Mouse (Mus musculus) lung, embryonic 15.5 days (tissue): ENCODE measurements around the gene Map3k13. TPM values are rescaled to one million over a fixed set of nuclear protein-coding genes. Genes with fewer than 3 reads are reported as not detected.

Experiments
- ATAC-seq: fragments of 200-750 bp; cut with Nextera tagmentation; 2 replicates; pipeline ENCODE4 v1.8.0; 2017; ENCODE audit warnings: moderate number of reproducible peaks, borderline replicate concordance; ENCODE audit not compliant: low FRiP score, low TSS enrichment; ENCODE audit errors: extremely low read depth
- H3K27ac ChIP-seq: fragments of 300-500 bp; sonication (generic); 2 replicates; pipeline ENCODE4 v1.5.1; 2015; ENCODE audit warnings: moderate library complexity, mild to moderate bottlenecking, inconsistent platforms
- H3K27me3 ChIP-seq: fragments of 300-500 bp; sonication (generic); 2 replicates; pipeline ENCODE4 v1.6.1; 2015; ENCODE audit warnings: inconsistent platforms
- H3K36me3 ChIP-seq: fragments of 300-500 bp; sonication (generic); 2 replicates; pipeline ENCODE4 v1.6.1; 2015; ENCODE audit warnings: inconsistent platforms
- H3K4me1 ChIP-seq: fragments of 300-500 bp; sonication (generic); 2 replicates; pipeline ENCODE4 v1.6.1; 2015; ENCODE audit warnings: inconsistent platforms
- H3K4me2 ChIP-seq: fragments of 300-500 bp; sonication (generic); 2 replicates; pipeline ENCODE4 v1.6.1; 2015; ENCODE audit warnings: inconsistent platforms, mild to moderate bottlenecking, moderate library complexity
- H3K4me3 ChIP-seq: fragments of 300-500 bp; sonication (generic); 2 replicates; pipeline ENCODE4 v1.5.1; 2015; ENCODE audit warnings: mild to moderate bottlenecking, inconsistent platforms
- H3K9ac ChIP-seq: fragments of 300-500 bp; sonication (generic); 2 replicates; pipeline ENCODE4 v1.6.1; 2015; ENCODE audit warnings: inconsistent platforms
- H3K9me3 ChIP-seq: fragments of 300-500 bp; sonication (generic); 2 replicates; pipeline ENCODE4 v1.6.1; 2016; ENCODE audit warnings: inconsistent platforms
- WGBS: fragments of 180-500 bp; shearing (Covaris S2); methylation state at CpG from one replicate; pipeline ENCODE4 v1.1.7; 2015; 5-methylcytosine and 5-hydroxymethylcytosine counted together
- polyA plus RNA-seq: library from polyadenylated mRNA; unstranded; fragments of >200 nt; fragmentation: Nextera tagmentation; extraction: Ambion mirVana; gene quantifications from 2 replicates; pipeline ENCODE4 v1.2.1, GENCODE M21; 2015

The Map3k13 gene
- 0.56 and 0.59 TPM in 2 replicates for polyA plus RNA-seq

- Histone ChIP-seq H3K4me3 (peak within 1 kb of the TSS; percentile 70), H3K27ac (peak within 1 kb of the TSS; percentile 80), H3K4me1 (peaks cover 9% of the 10 kb centered on the region), H3K36me3 (no peaks in the 10 kb centered on the region), H3K27me3 (no peaks in the 10 kb centered on the region), H3K4me2 (peak within 1 kb of the TSS; percentile 86), H3K9ac (peak within 1 kb of the TSS; percentile 63), H3K9me3 (no peaks in the 10 kb centered on the region)
- WGBS: 2% methylated on average over 47 of the region's 47 CpGs
- ATAC-seq: peak; percentile 99
These were observed at the start of gene Map3k13 for GRCm38 (mm10) chr16:21793875-21794696. TSS of gene Map3k13 (plus strand) at chr16:21794346.

- H3K27ac ChIP-seq: no peak overlapping the region
- no peaks in the 10 kb centered on the region for H3K4me1 ChIP-seq
- no peak for ATAC-seq
- no peak overlapping the region for H3K9ac ChIP-seq
- H3K27me3 ChIP-seq: no peaks in the 10 kb centered on the region
- no peak overlapping the region for H3K4me3 ChIP-seq
- H3K9me3 ChIP-seq: no peaks in the 10 kb centered on the region
- WGBS: 77% methylated on average over 1 of the region's 1 CpGs
- H3K36me3 ChIP-seq: no peaks in the 10 kb centered on the region
- H3K4me2 ChIP-seq: no peak overlapping the region
These were observed 35.7 kb upstream of the Map3k13 start for GRCm38 (mm10) chr16:21758447-21758846.

DNA sequence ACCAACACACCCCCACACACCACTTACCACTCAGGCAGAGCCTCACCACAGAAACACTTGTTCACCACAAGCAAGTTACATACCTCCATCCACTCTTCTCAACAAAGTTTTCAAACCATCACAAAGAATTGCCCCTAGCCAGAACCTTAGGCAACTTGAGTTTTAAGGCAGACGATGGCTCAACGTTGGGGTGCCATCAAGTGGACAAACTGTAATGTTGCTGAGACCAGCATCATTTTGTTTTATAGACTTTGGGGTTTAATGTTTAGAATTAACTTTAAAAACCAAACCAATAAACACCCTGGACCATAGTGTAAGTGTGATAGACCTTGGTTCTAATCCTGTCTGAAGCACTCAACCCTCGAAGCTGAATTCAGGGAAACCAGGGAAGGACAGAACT, 25.9 kb upstream of the Map3k13 start:
- H3K9ac ChIP-seq: no peak overlapping the region
- H3K36me3 ChIP-seq: no peaks in the 10 kb centered on the region
- no peak overlapping the region for H3K27ac ChIP-seq
- no peaks in the 10 kb centered on the region for H3K27me3 ChIP-seq
- H3K4me1 ChIP-seq: no peaks in the 10 kb centered on the region
- no peak for ATAC-seq
- no peak overlapping the region for H3K4me2 ChIP-seq
- H3K4me3 ChIP-seq: no peak overlapping the region
- 76% methylated on average over 3 of the region's 3 CpGs for WGBS
- H3K9me3 ChIP-seq: no peaks in the 10 kb centered on the region

DNA sequence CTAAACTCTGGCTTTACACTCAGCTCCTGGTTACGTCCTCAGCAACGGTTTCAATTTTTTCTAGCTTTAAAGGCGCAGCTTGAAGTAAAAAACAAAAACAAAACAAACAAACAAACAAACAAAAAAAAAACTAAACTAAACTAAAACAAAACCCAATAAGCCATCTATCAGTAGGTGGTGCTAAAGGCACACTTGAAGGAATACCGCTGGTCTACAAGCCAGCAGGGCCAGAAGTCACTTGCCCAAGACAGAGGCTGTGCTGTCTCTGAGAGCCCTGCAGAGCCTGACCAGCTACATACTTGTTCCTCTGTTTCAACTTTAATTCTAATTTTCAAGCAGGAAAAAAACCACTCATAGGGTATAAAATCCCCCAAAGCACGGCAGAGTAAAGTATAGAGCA, 24.5 kb upstream of the Map3k13 start:
- WGBS: 77% methylated on average over 5 of the region's 5 CpGs
- no peaks in the 10 kb centered on the region for H3K9me3 ChIP-seq
- no peak overlapping the region for H3K27ac ChIP-seq
- no peaks in the 10 kb centered on the region for H3K4me1 ChIP-seq
- H3K27me3 ChIP-seq: no peaks in the 10 kb centered on the region
- no peak for ATAC-seq
- no peak overlapping the region for H3K4me2 ChIP-seq
- H3K36me3 ChIP-seq: no peaks in the 10 kb centered on the region
- H3K9ac ChIP-seq: no peak overlapping the region
- H3K4me3 ChIP-seq: no peak overlapping the region

DNA sequence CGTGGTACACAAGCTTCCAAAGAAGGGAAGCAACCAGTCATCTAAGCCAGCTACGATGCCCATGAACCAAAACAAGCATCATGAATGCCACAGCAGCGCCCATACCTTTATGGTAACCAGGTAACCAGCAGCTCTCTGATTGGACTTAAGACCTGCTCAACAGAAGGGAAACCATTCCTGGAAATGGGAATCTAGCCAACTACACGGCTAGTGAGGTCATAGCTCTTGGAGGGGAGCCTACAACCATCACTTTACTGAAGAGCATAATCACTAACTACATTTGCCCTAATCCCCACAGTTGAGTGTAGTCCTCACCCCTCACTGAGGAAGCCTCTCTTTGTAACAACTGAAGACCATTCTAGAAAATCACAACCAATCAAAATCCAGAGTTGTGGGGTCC, 19.4 kb upstream of the Map3k13 start:
- Histone ChIP-seq H3K36me3 (no peaks in the 10 kb centered on the region), H3K27me3 (no peaks in the 10 kb centered on the region), H3K4me2 (no peak overlapping the region), H3K9ac (no peak overlapping the region), H3K27ac (no peak overlapping the region), H3K4me3 (no peak overlapping the region), H3K9me3 (no peaks in the 10 kb centered on the region), H3K4me1 (no peaks in the 10 kb centered on the region)
- 85% methylated on average over 4 of the region's 4 CpGs for WGBS
- ATAC-seq: no peak

DNA sequence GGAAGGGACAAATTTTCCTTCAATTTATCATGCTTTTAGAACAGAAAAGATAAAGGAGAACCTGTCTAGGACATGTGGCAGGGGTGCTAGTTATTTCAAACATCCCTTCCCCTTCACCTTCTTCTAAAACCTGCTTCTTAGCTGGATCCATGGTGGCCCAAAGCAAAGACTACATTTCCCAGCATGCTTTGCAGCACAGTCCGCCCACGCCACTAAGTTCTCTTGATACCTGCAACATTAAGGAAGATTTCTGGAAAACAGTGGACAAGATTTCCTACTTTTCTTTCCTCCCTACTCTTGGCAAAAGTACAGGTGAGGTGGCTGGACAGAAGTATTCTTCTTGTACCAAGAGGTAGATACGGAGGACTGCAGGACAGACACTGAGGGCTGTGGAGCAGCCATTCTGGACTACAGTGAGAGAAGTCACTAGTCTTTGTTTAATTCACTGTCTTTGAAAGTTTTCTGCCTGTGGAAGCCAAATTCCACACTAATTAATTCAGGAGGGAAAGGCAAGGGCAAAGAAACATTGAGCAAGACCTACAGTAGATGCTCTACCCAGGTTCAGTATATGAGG, 15.8 kb upstream of the Map3k13 start:
- H3K36me3 ChIP-seq: no peaks in the 10 kb centered on the region
- no peak overlapping the region for H3K27ac ChIP-seq
- H3K9ac ChIP-seq: no peak overlapping the region
- no peaks in the 10 kb centered on the region for H3K27me3 ChIP-seq
- H3K4me2 ChIP-seq: peak overlapping the region; percentile 3; the same call in 1 of the 2 replicates
- no peaks in the 10 kb centered on the region for H3K9me3 ChIP-seq
- WGBS: 40% methylated on average over 3 of the region's 3 CpGs
- H3K4me1 ChIP-seq: no peaks in the 10 kb centered on the region
- no peak for ATAC-seq
- peak overlapping the region; percentile 25 for H3K4me3 ChIP-seq

DNA sequence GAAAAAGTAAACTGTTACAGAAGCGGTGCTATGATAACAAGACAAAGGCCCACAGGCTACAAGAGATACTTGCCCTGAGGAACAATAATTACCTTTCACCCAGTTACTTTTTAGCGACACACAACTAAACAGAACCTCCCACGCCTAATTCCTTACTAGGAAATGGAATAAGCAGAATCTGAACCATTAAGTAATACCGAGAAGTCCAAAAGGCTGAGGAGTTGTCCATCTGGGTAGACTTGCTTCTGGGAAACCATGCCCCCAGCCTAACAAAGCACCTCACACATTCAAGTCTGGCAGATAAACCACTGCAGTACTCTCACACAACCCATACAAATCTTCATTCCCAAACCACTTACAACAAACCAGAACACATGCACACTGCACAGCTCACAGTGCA, 15.0 kb upstream of the Map3k13 start:
- H3K4me2 ChIP-seq: no peak overlapping the region
- 81% methylated on average over 4 of the region's 4 CpGs for WGBS
- H3K9ac ChIP-seq: no peak overlapping the region
- ATAC-seq: no peak
- no peaks in the 10 kb centered on the region for H3K36me3 ChIP-seq
- no peaks in the 10 kb centered on the region for H3K9me3 ChIP-seq
- no peaks in the 10 kb centered on the region for H3K27me3 ChIP-seq
- no peaks in the 10 kb centered on the region for H3K4me1 ChIP-seq
- no peak overlapping the region for H3K4me3 ChIP-seq
- H3K27ac ChIP-seq: no peak overlapping the region

GRCm38 (mm10) chr16:21781277-21781676, 12.9 kb upstream of the Map3k13 start:
- Histone ChIP-seq H3K9me3 (no peaks in the 10 kb centered on the region), H3K27ac (no peak overlapping the region), H3K27me3 (no peaks in the 10 kb centered on the region), H3K36me3 (no peaks in the 10 kb centered on the region), H3K4me3 (no peak overlapping the region), H3K4me1 (no peaks in the 10 kb centered on the region), H3K4me2 (no peak overlapping the region), H3K9ac (no peak overlapping the region)
- WGBS: 71% methylated on average over 3 of the region's 3 CpGs
- no peak for ATAC-seq

GRCm38 (mm10) chr16:21781895-21782294, 12.3 kb upstream of the Map3k13 start:
- 70% methylated on average over 3 of the region's 3 CpGs for WGBS
- no peaks in the 10 kb centered on the region for H3K9me3 ChIP-seq
- no peaks in the 10 kb centered on the region for H3K4me1 ChIP-seq
- no peaks in the 10 kb centered on the region for H3K36me3 ChIP-seq
- ATAC-seq: no peak
- no peaks in the 10 kb centered on the region for H3K27me3 ChIP-seq
- no peak overlapping the region for H3K27ac ChIP-seq
- H3K9ac ChIP-seq: no peak overlapping the region
- H3K4me3 ChIP-seq: no peak overlapping the region
- no peak overlapping the region for H3K4me2 ChIP-seq

- Histone ChIP-seq H3K9ac (no peak overlapping the region), H3K4me1 (0 out of 2 replicates have a peak, but pooled peaks cover under 1% of the 10 kb centered on the region), H3K27ac (no peak overlapping the region), H3K4me3 (no peak overlapping the region), H3K27me3 (no peaks in the 10 kb centered on the region), H3K36me3 (no peaks in the 10 kb centered on the region), H3K9me3 (no peaks in the 10 kb centered on the region), H3K4me2 (no peak overlapping the region)
- WGBS: 37% methylated on average over 2 of the region's 2 CpGs
- ATAC-seq: no peak
These were observed 11.3 kb upstream of the Map3k13 start for GRCm38 (mm10) chr16:21782807-21783206.

GRCm38 (mm10) chr16:21785000-21785399, 9.1 kb upstream of the Map3k13 start:
- no peak for ATAC-seq

GRCm38 (mm10) chr16:21786317-21786716, 7.8 kb upstream of the Map3k13 start:
- H3K9me3 ChIP-seq: no peaks in the 10 kb centered on the region
- H3K4me2 ChIP-seq: no peak overlapping the region
- no peak overlapping the region for H3K27ac ChIP-seq
- H3K4me3 ChIP-seq: no peak overlapping the region
- ATAC-seq: no peak
- H3K27me3 ChIP-seq: no peaks in the 10 kb centered on the region
- H3K4me1 ChIP-seq: 0 out of 2 replicates have a peak, but pooled peaks cover 5% of the 10 kb centered on the region
- no peaks in the 10 kb centered on the region for H3K36me3 ChIP-seq
- H3K9ac ChIP-seq: no peak overlapping the region
- 89% methylated on average over 8 of the region's 8 CpGs for WGBS

More at GRCm38 (mm10) chr16:21785000-21785399, 9.1 kb upstream of the Map3k13 start:
- Histone ChIP-seq H3K36me3 (no peaks in the 10 kb centered on the region), H3K4me1 (0 out of 2 replicates have a peak, but pooled peaks cover 5% of the 10 kb centered on the region), H3K4me3 (no peak overlapping the region), H3K9ac (no peak overlapping the region), H3K27ac (no peak overlapping the region), H3K4me2 (no peak overlapping the region), H3K27me3 (no peaks in the 10 kb centered on the region), H3K9me3 (no peaks in the 10 kb centered on the region)
- WGBS: 65% methylated on average over 4 of the region's 4 CpGs
